Mouse (Mus musculus): Measurements from ENCODE around the gene Stmnd1.
"Not testable (repeated sequence)": the region's sequence is repeated elsewhere in the genome, so short reads cannot be mapped to it uniquely, and the experiment has no call there.

Stmnd1 gene

DNA sequence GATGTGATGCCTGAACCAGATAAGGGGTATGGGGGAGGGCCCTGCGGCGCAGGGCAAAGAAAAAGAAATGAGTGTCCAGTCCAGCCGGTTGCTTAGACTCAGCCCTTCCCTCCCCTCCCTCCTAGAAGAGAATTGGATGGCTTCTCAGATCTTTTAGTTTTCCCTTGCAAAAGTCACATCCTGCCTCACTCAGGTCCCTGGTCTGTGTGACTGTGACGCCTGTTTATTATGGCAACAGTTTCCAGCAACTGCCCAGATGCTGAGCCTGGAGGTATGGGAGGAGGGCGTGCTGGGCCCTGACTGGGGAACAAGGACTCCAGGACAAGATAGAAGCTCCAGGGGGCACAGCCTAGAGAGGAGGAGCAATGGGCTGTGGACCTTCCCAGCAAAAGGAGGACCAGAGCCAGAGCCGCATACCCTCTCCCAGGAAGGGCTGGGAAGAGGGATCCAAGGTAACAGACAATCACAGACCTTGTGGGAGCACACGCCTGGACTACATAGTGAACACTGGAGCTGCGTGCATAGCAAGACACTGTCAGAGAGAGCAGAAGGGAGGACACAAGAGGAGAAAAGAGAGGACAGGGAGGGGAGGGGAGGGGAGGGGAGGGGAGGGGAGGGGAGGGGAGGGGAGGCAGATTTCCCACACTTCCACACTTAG lies at the start of gene Stmnd1:
Gene Stmnd1 (plus strand): TSS at position 269 of the 658 bp plus-strand sequence.
- no peak for DNase-seq

DNA sequence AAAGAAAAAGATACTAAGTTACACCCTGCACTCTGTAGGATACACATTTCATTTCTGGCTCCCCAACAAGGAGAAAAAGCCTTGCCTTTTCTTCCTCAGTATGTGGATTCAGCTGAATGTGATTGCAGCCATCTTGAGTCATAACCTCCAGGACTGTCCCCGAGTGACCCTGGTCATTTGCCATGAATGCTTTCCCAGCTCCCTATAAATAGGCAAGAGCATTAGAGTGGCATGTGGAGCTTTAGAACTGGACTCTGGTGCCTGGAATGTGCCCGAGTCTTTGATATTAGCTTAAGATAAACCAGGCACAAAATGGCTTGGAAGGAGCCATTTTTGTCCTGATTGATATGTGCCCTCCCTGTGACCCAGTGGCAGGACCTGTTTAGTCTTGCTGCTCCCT lies 46.6 kb upstream of the Stmnd1 start:
- no peak for DNase-seq

DNA sequence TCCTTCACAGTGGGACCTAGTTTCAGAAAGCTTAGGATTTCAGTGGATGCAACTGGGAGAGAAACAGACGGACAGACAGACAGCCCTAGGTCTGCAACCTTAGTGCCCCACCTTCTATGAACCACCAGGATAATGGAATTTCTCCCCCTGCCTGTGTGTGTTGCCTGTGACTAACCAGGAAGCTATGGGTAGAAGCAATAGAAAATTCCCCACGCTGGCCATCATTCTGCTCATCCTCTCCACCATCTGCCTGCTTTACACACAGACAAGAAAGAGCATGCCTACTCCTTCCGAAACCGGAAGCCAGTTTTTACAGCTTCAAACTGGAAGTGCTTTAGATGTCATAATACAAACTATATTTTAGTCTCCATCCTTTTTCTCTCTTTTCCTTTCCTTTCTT lies 46.0 kb upstream of the Stmnd1 start:
- no peak for DNase-seq

DNA sequence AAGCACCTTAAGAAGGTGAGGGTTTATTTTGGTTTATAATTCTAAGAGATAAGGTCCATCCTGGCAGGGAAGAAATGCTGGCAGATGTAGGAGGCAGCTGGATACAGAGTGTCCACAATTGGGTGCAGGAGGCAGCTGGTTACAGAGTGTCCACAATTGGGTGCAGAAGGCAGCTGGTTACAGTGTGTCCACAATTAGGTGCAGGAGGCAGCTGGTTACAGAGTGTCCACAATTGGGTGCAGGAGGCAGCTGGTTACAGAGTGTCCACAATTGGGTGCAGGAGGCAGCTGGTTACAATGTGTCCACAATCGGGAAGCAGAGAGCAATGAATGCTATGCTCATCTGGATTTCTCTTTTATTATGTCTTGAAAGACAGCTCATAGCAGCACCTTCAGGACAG lies 44.8 kb upstream of the Stmnd1 start:
- not testable (repeated sequence) for DNase-seq

GRCm38 (mm10) chr13:46231514-46232085 lies 41.9 kb upstream of the Stmnd1 start:
- DNase-seq, result no peak

DNA sequence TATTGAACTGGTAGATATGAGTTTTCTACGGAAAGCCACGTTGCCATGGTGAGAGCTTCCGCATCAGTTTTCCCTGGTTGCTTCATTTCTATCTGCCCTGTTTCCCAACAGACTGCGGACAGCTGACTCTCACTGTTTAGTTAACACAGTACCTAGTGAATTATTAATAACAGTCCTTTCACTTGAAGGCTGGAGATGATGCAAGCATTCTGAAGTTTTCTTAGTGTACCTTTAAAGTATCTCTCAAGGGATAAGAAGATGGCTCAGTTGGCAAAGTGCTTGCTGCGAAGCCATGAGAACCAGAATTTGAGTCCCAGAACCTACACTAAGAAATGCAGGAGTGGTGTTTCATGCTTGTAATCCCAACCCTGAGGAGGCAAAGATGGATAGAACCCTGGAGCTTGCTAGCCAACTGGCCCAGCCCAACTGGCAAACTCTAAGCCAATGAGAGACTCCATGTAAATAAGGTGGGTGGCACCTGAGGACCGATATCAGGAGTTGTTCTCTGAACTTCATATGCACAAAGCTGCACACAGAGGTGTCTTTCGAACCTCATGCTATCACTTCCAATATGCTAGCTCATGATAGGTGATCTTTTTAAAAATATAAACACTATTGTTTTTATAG lies 35.7 kb upstream of the Stmnd1 start:
- DNase-seq, result no peak

DNA sequence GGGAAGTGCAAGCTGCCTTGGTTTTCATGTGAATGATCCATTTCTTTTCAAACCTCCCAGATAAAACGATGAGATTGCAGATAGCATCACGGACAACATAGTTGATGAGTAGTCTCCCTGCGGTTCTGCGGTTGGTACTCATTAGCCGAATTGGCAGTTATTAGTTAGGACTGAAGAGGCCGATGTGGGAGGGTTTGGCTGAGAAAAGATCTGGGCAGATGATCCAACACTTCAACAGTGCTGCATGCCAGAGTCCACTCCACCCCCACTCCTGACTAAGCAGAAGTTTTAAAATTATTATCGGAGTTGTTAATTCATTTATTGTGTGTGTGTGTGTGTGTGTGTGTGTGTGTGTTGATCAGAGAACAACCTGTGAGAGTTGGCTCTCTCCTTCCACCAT lies 34.7 kb upstream of the Stmnd1 start:
- DNase-seq, result no peak

GRCm38 (mm10) chr13:46241391-46242188 lies 31.9 kb upstream of the Stmnd1 start:
- DNase-seq, result no peak

DNA sequence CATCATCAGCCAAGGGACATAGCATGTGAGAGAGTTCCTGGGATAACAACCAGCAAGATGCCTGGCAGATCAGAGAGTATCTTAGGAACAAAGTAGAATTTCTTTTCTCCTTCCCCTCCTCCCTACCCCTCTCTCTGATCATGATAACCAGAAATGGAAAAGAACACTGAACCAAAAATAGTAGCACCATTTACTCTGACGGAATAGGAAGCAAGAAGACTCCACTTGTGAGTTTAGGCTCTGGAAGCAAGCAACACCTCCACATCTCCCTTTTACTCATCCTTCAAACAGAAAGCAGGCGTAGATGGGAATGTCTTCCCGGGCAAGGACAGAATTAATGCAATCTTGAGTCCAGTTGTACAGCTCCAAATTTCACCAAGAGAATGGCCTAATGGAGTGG lies 19.8 kb upstream of the Stmnd1 start:
- no peak for DNase-seq

DNA sequence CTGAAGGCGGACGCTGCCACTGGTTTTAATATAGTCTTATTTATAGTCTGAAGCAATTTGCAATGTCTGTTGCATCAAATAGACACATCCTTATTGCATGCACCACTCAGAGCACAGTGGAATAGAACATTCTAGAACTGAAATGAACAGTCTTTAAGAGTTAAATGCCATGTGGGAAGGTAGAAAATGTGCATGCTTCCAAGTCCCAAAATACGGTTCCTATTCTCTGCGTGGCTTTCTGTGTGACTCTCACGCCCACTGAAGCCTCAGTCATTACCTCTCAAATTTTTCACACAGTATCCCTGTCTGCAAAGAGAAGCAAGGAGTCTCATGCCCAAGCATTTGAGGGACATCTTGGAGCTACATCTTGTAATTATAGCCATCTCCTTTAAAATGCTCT lies 19.4 kb upstream of the Stmnd1 start:
- no peak for DNase-seq

- peak; percentile 34 for DNase-seq
Observed at GRCm38 (mm10) chr13:46255616-46256015, 17.9 kb upstream of the Stmnd1 start.

DNA sequence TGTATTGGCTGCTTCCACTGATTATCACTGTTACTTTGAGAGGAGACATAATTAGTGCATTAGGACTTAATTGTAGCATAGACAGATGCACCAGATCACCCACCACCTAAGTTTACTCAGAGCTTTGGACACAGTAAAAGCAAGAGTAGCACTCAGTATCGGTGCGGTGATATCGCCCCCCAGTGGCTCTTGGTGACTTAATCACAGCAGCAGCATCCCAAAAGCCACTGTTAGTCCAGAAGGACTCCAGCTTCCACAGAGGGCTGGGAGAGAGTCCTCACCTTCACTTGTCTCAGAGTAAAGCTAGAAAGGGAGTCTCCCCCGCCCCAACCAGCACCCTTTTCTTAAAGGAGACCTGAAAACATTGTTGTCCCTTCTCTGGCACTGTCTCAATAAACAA lies 15.7 kb upstream of the Stmnd1 start:
- peak; percentile 75 for DNase-seq

GRCm38 (mm10) chr13:46259526-46259925 lies 14.0 kb upstream of the Stmnd1 start:
- no peak for DNase-seq

DNA sequence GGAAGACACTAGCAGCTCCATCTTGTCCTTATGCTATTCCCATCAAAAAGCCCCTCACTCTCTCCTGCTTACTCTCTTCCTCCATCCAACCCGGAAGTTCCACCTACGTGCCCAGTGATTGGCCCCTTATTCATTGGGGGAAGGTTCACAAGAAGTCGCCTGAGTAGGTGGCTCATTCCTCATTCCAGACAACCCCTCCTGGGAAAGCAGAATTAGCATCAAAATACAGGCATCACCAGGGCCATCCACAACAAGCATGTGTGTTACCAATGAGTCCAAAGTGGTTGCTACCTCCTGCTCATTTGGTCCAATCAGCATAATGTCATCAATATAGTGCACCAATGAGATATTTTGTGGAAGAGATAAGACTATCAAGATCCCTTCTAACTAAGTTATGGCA lies 12.3 kb upstream of the Stmnd1 start:
- DNase-seq, result no peak

DNA sequence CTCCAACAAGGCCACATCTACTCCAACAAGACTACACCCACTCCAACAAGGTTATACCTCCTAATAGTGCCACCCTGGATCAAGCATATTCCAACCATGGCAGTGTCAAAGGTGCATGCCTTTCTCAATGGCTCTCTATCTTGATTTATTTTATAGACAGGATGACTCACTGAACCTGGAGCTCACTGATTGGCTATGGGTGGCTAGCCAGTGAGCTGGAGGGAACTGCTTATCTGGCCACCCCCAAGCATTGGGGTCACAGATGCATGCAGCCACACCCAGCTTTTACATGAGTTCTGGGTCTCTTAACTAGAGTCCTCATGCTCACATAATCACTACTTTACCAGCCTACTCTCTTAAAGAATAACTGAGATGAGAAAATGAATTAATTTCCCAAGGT lies 5.7 kb upstream of the Stmnd1 start:
- no peak for DNase-seq

DNA sequence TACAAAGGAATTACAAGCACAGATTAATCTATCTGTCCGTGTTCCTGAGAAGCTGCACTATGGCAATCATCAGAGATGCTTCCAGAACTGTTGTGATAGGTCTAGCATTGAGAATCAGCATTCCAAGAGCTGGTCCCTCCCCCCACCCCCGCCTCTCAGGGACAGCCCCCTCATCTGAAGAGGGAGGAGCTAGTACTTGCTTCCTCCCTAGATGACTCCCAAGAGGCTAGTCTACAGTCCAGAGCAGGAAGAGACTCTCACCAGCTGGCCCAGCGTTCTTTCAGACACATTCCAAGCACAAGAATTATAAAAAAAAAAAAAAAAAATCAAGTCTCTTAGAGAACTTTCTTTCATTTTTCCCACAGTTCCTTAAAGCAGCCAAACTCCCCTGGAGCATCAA lies 5.2 kb upstream of the Stmnd1 start:
- DNase-seq, result no peak

DNA sequence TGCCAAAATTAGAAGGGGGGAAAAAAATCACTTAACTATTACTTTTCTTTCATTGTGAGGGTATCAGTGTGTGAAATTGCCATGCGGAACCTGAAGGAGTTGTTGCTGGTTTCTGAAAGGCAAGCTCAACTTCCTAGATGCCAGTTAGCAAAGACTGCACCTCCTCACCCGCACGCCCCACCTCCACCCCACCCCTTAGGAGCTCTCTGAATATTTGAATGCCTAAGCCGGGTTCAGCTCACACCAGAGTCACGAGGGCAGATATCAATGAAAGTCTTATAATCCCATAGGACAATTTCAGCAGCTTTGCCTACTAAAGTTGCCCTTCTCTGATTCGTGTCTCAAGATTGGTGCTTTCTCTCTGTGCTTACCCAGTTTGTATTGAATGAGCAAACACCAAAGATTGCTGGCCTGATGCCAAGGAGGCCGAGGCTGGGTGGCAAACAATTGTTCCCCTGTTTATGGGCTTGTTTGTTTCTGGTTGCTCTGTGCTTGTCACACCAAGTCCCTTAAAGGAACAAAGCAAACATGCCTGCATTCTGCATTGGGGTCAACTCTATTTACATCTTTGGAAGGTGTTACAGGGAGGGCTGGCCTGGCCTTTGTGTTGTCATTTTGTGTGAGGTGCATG lies 4.6 kb upstream of the Stmnd1 start:
- no peak for DNase-seq

- DNase-seq, result no peak
Observed at GRCm38 (mm10) chr13:46272811-46273452, 589 bp upstream of the Stmnd1 start.

DNA sequence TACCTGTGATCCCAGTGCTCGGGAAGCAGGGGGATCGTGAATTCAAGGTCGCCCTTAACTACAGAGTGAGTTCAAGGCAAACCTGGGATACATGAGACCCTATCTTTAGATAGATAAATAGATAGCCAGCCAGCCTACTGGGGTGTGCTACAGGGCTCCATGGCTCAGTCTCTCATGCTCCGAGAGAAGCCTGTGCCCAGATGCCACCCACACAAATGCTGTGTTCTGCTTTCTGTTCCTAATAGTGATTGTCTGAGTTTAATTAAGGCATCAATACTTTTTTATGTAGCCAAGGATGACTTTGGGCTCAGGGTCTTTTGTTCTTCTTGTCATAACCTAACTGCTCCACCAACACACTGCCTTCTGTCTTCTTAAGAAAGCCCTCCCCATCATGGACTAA lies 2.2 kb downstream of the Stmnd1 start:
- no peak for DNase-seq

GRCm38 (mm10) chr13:46282543-46282942 lies 9.0 kb downstream of the Stmnd1 start:
- DNase-seq, result no peak

GRCm38 (mm10) chr13:46287801-46288200 lies 14.3 kb downstream of the Stmnd1 start:
- no peak for DNase-seq

GRCm38 (mm10) chr13:46288372-46288771 lies 14.9 kb downstream of the Stmnd1 start:
- DNase-seq, result no peak

DNA sequence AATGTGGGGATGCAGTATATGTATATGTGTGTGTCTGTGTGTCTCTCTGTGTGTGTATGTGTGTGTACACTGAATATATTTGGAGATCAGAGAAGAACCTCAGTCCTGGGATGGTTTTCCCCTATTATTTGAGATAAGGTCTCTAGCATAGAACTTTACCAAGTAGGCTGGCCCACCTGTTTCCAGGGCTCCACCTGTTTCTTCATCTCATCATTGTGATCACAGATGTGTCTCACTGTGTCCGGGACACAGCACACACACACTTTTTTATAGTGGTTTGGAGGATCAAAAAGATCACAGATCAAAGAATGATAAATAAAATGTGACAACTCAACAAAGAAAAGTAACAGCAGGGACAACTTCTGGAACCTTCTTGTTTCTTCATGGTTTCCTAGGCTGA lies 17.0 kb downstream of the Stmnd1 start:
- DNase-seq, result no peak
